Mouse (Mus musculus) testis, adult 2 months (tissue): ENCODE results near the gene Capn6. TPM values are rescaled to one million over a fixed set of nuclear protein-coding genes. Genes with fewer than 3 reads are reported as not detected.

Source experiments
- H3K27ac ChIP-seq: fragments of 200-500 bp; 2 replicates; pipeline ENCODE4 v1.5.1; 2012; ENCODE audit warnings: low read depth, low read length; ENCODE audit not compliant: control insufficient read depth, insufficient read depth
- H3K27me3 ChIP-seq: fragments of 200-500 bp; 2 replicates; pipeline ENCODE4 v1.6.1; 2012; ENCODE audit warnings: mild to moderate bottlenecking, low read length, moderate library complexity; ENCODE audit not compliant: control insufficient read depth, insufficient read depth
- H3K36me3 ChIP-seq: fragments of 200-500 bp; 2 replicates; pipeline ENCODE4 v1.6.1; 2012; ENCODE audit warnings: mild to moderate bottlenecking, low read length; ENCODE audit not compliant: control insufficient read depth, insufficient read depth
- H3K4me1 ChIP-seq: fragments of 200-500 bp; 2 replicates; pipeline ENCODE4 v1.6.1; 2012; ENCODE audit warnings: low read length; ENCODE audit not compliant: control insufficient read depth, insufficient read depth
- H3K4me3 ChIP-seq: fragments of 200-500 bp; 2 replicates; pipeline ENCODE4 v1.5.1; 2012; ENCODE audit warnings: low read depth, mild to moderate bottlenecking, low read length, moderate library complexity, mixed read lengths; ENCODE audit not compliant: control insufficient read depth
- CTCF ChIP-seq: fragments of 200-500 bp; IDR thresholded peaks from 2 replicates; pipeline ENCODE4 v1.5.1; 2012; ENCODE audit warnings: low read depth, mild to moderate bottlenecking, inconsistent platforms, low read length, moderate library complexity; ENCODE audit not compliant: control insufficient read depth, insufficient read depth, insufficient replicate concordance
- POLR2A ChIP-seq: fragments of 200-500 bp; IDR thresholded peaks from 2 replicates; pipeline ENCODE4 v1.6.1; 2012; ENCODE audit warnings: low read depth, mild to moderate bottlenecking, inconsistent platforms, low read length, moderate library complexity; ENCODE audit not compliant: control insufficient read depth
- polyA plus RNA-seq: library from polyadenylated mRNA; depleted of rRNA; stranded (reverse); fragments of >200 nt; gene quantifications from 2 replicates; pipeline ENCODE4 v1.2.3, GENCODE M21; 2012; rRNA removed

Capn6 gene
- polyA plus RNA-seq, result 4.6 and 7.1 TPM in 2 replicates

- TF ChIP-seq POLR2A (no peak), CTCF (no peak)
Observed at GRCm38 (mm10) chrX:143827212-143827611, at the start of gene Capn6. Gene Capn6, minus strand, starts transcription at chrX:143827414.

GRCm38 (mm10) chrX:143867129-143867664 is 40.0 kb upstream of the Capn6 start:
- H3K36me3 ChIP-seq, result no peaks in the 10 kb centered on the region
- H3K4me3 ChIP-seq, result no peak overlapping the region
- no peak overlapping the region for H3K27ac ChIP-seq
- no peak for TF ChIP-seq POLR2A
- no peak for TF ChIP-seq CTCF
- H3K4me1 ChIP-seq, result no peaks in the 10 kb centered on the region
- no peaks in the 10 kb centered on the region for H3K27me3 ChIP-seq

More at GRCm38 (mm10) chrX:143827212-143827611, at the start of gene Capn6:
- Histone ChIP-seq H3K27ac (no peak within 1 kb of the TSS; the same call in 1 of the 2 replicates), H3K27me3 (no peaks in the 10 kb centered on the region), H3K4me1 (no peaks in the 10 kb centered on the region), H3K4me3 (peak within 1 kb of the TSS; percentile 24), H3K36me3 (no peaks in the 10 kb centered on the region)

- Histone ChIP-seq H3K27me3 (no peaks in the 10 kb centered on the region), H3K4me1 (no peaks in the 10 kb centered on the region), H3K4me3 (no peak overlapping the region), H3K27ac (no peak overlapping the region), H3K36me3 (no peaks in the 10 kb centered on the region)
- TF ChIP-seq CTCF (no peak), POLR2A (no peak)
Observed at GRCm38 (mm10) chrX:143851351-143851750, 24.1 kb upstream of the Capn6 start.

- no peaks in the 10 kb centered on the region for H3K36me3 ChIP-seq
- no peak overlapping the region for H3K4me3 ChIP-seq
- no peaks in the 10 kb centered on the region for H3K4me1 ChIP-seq
- no peaks in the 10 kb centered on the region for H3K27me3 ChIP-seq
- TF ChIP-seq POLR2A, result no peak
- TF ChIP-seq CTCF, result no peak
- no peak overlapping the region for H3K27ac ChIP-seq
Observed at GRCm38 (mm10) chrX:143849969-143850368, 22.8 kb upstream of the Capn6 start.

GRCm38 (mm10) chrX:143846637-143847036 is 19.4 kb upstream of the Capn6 start:
- H3K36me3 ChIP-seq, result no peaks in the 10 kb centered on the region
- no peaks in the 10 kb centered on the region for H3K27me3 ChIP-seq
- TF ChIP-seq POLR2A (no peak), CTCF (no peak)
- H3K27ac ChIP-seq, result no peak overlapping the region
- no peak overlapping the region for H3K4me3 ChIP-seq
- no peaks in the 10 kb centered on the region for H3K4me1 ChIP-seq

- Histone ChIP-seq H3K4me3 (peak overlapping the region; percentile 24; the same call in 1 of the 2 replicates), H3K27me3 (no peaks in the 10 kb centered on the region), H3K4me1 (no peaks in the 10 kb centered on the region), H3K27ac (no peak overlapping the region; the same call in 1 of the 2 replicates), H3K36me3 (no peaks in the 10 kb centered on the region)
- TF ChIP-seq POLR2A, result no peak
Observed at GRCm38 (mm10) chrX:143826521-143826920, 693 bp downstream of the Capn6 start.

- H3K4me3 ChIP-seq, result no peak overlapping the region
- H3K27me3 ChIP-seq, result no peaks in the 10 kb centered on the region
Observed at GRCm38 (mm10) chrX:143818961-143819360, 8.3 kb downstream of the Capn6 start.

More at GRCm38 (mm10) chrX:143818961-143819360, 8.3 kb downstream of the Capn6 start:
- Histone ChIP-seq H3K4me1 (no peaks in the 10 kb centered on the region), H3K27ac (no peak overlapping the region), H3K36me3 (no peaks in the 10 kb centered on the region)
- TF ChIP-seq POLR2A (no peak), CTCF (no peak)
